Mouse (Mus musculus): ENCODE results near the gene Trim71. TPM values are rescaled to one million over a fixed set of nuclear protein-coding genes. Genes with fewer than 3 reads are reported as not detected.
A peak's percentile ranks its signal among the peaks of the same experiment; 100 is the strongest.

Gene Trim71
- polyA plus RNA-seq, 1 experiment from 2014 or later = 0.05 TPM

GRCm38 (mm10) chr9:114585017-114585345, 20.8 kb upstream of the Trim71 start:
- peak; percentile 55 for ATAC-seq
- DNase-seq = no peak
- WGBS (ENCODE audit: insufficient replicate concordance) = 46% methylated on average over 5 of the region's 5 CpGs
- H3K36me3 ChIP-seq (replicated peaks; ENCODE audit: insufficient read depth, low read length) = peaks cover 27% of the 10 kb centered on the region
- H3K4me1 ChIP-seq (ENCODE audit: insufficient read depth) = no peaks in the 10 kb centered on the region; the same call in 1 of the 2 replicates
- no peaks in the 10 kb centered on the region for H3K9me3 ChIP-seq (ENCODE audit: low read length)
- H3K27ac ChIP-seq (ENCODE audit: low read depth) = peak overlapping the region; percentile 87
- no peaks in the 10 kb centered on the region for H3K27me3 ChIP-seq (ENCODE audit: insufficient read depth, low read length)
- no peak overlapping the region; the same call in 1 of the 2 replicates for H3K9ac ChIP-seq (replicated peaks)
- TF ChIP-seq EP300 (IDR thresholded peaks at IDR 0.05; ENCODE audit: low read depth) (no peak), CTCF (IDR thresholded peaks at IDR 0.05; ENCODE audit: low read depth) (peak; percentile 30)
- no peak overlapping the region for H3K4me2 ChIP-seq (ENCODE audit: low read depth, low read length)
- no peak overlapping the region for H3K4me3 ChIP-seq (ENCODE audit: low read depth, low read length)

GRCm38 (mm10) chr9:114584183-114585016, 20.2 kb upstream of the Trim71 start:
- peak; percentile 67 for DNase-seq
- ATAC-seq = peak; percentile 94
- WGBS (ENCODE audit: insufficient replicate concordance) = 25% methylated on average over 31 of the region's 31 CpGs

GRCm38 (mm10) chr9:114583812-114584182, 19.6 kb upstream of the Trim71 start:
- no peak for TF ChIP-seq EP300 (IDR thresholded peaks at IDR 0.05; ENCODE audit: low read depth)
- TF ChIP-seq CTCF (IDR thresholded peaks at IDR 0.05; ENCODE audit: low read depth) = peak; percentile 92
- peak; percentile 44 for ATAC-seq
- peak; percentile 79 for DNase-seq
- under 1% methylated on average over 23 of the region's 23 CpGs for WGBS (ENCODE audit: insufficient replicate concordance)
- H3K9me3 ChIP-seq (ENCODE audit: low read length) = no peaks in the 10 kb centered on the region
- peak overlapping the region; percentile 87 for H3K27ac ChIP-seq (ENCODE audit: low read depth)
- H3K4me3 ChIP-seq (ENCODE audit: low read depth, low read length) = peak overlapping the region; percentile 51
- H3K4me2 ChIP-seq (ENCODE audit: low read depth, low read length) = peak overlapping the region; percentile 89
- peaks cover 21% of the 10 kb centered on the region for H3K36me3 ChIP-seq (replicated peaks; ENCODE audit: insufficient read depth, low read length)
- no peaks in the 10 kb centered on the region; the same call in 1 of the 2 replicates for H3K4me1 ChIP-seq (ENCODE audit: insufficient read depth)
- peak overlapping the region; percentile 59 for H3K9ac ChIP-seq (replicated peaks)
- no peaks in the 10 kb centered on the region for H3K27me3 ChIP-seq (ENCODE audit: insufficient read depth, low read length)

More at GRCm38 (mm10) chr9:114584183-114585016, 20.2 kb upstream of the Trim71 start:
- Histone ChIP-seq H3K9me3 (ENCODE audit: low read length) (no peaks in the 10 kb centered on the region), H3K27me3 (ENCODE audit: insufficient read depth, low read length) (no peaks in the 10 kb centered on the region), H3K4me2 (ENCODE audit: low read depth, low read length) (peak overlapping the region; percentile 89), H3K27ac (ENCODE audit: low read depth) (peak overlapping the region; percentile 87), H3K9ac (replicated peaks) (peak overlapping the region; percentile 59), H3K4me3 (ENCODE audit: low read depth, low read length) (peak overlapping the region; percentile 51), H3K4me1 (ENCODE audit: insufficient read depth) (no peaks in the 10 kb centered on the region; the same call in 1 of the 2 replicates), H3K36me3 (replicated peaks; ENCODE audit: insufficient read depth, low read length) (peaks cover 25% of the 10 kb centered on the region)
- no peak for TF ChIP-seq CTCF (IDR thresholded peaks at IDR 0.05; ENCODE audit: low read depth)
- TF ChIP-seq EP300 (IDR thresholded peaks at IDR 0.05; ENCODE audit: low read depth) = no peak

- TF ChIP-seq EP300 (IDR thresholded peaks at IDR 0.05; ENCODE audit: low read depth) (peak; percentile 54), CTCF (IDR thresholded peaks at IDR 0.05; ENCODE audit: low read depth) (no peak)
- Histone ChIP-seq H3K27ac (ENCODE audit: low read depth) (no peak overlapping the region), H3K9ac (replicated peaks) (no peak overlapping the region), H3K4me3 (ENCODE audit: low read depth, low read length) (no peak overlapping the region), H3K36me3 (replicated peaks; ENCODE audit: insufficient read depth, low read length) (no peaks in the 10 kb centered on the region), H3K4me2 (ENCODE audit: low read depth, low read length) (peak overlapping the region; percentile 3; the same call in 1 of the 2 replicates), H3K27me3 (ENCODE audit: insufficient read depth, low read length) (no peaks in the 10 kb centered on the region), H3K4me1 (ENCODE audit: insufficient read depth) (no peaks in the 10 kb centered on the region), H3K9me3 (ENCODE audit: low read length) (no peaks in the 10 kb centered on the region)
- WGBS (ENCODE audit: insufficient replicate concordance) = 33% methylated on average over 11 of the region's 11 CpGs
- ATAC-seq (0 out of 2 replicates have a peak, but pooled peaks have one; percentile 23), DNase-seq (no peak)
Measured at GRCm38 (mm10) chr9:114578646-114579045, 14.5 kb upstream of the Trim71 start.

GRCm38 (mm10) chr9:114576001-114576400, 11.8 kb upstream of the Trim71 start:
- H3K36me3 ChIP-seq (replicated peaks; ENCODE audit: insufficient read depth, low read length) = no peaks in the 10 kb centered on the region
- H3K27ac ChIP-seq (ENCODE audit: low read depth) = no peak overlapping the region
- DNase-seq (no peak), ATAC-seq (peak; percentile 27; the same call in 1 of the 2 replicates)
- no peaks in the 10 kb centered on the region for H3K9me3 ChIP-seq (ENCODE audit: low read length)
- H3K9ac ChIP-seq (replicated peaks) = no peak overlapping the region
- H3K4me3 ChIP-seq (ENCODE audit: low read depth, low read length) = no peak overlapping the region
- H3K4me2 ChIP-seq (ENCODE audit: low read depth, low read length) = no peak overlapping the region
- TF ChIP-seq EP300 (IDR thresholded peaks at IDR 0.05; ENCODE audit: low read depth) = no peak
- no peak for TF ChIP-seq CTCF (IDR thresholded peaks at IDR 0.05; ENCODE audit: low read depth)
- H3K27me3 ChIP-seq (ENCODE audit: insufficient read depth, low read length) = no peaks in the 10 kb centered on the region
- 67% methylated on average over 1 of the region's 1 CpGs for WGBS (ENCODE audit: insufficient replicate concordance)
- no peaks in the 10 kb centered on the region for H3K4me1 ChIP-seq (ENCODE audit: insufficient read depth)

GRCm38 (mm10) chr9:114573528-114573927, 9.4 kb upstream of the Trim71 start:
- DNase-seq = no peak
- Histone ChIP-seq H3K4me3 (ENCODE audit: low read depth, low read length) (no peak overlapping the region), H3K4me1 (ENCODE audit: insufficient read depth) (no peaks in the 10 kb centered on the region), H3K9me3 (ENCODE audit: low read length) (no peaks in the 10 kb centered on the region), H3K27me3 (ENCODE audit: insufficient read depth, low read length) (no peaks in the 10 kb centered on the region), H3K9ac (replicated peaks) (no peak overlapping the region), H3K27ac (ENCODE audit: low read depth) (no peak overlapping the region), H3K4me2 (ENCODE audit: low read depth, low read length) (no peak overlapping the region), H3K36me3 (replicated peaks; ENCODE audit: insufficient read depth, low read length) (no peaks in the 10 kb centered on the region)
- TF ChIP-seq EP300 (IDR thresholded peaks at IDR 0.05; ENCODE audit: low read depth) (no peak), CTCF (IDR thresholded peaks at IDR 0.05; ENCODE audit: low read depth) (no peak)
- no peak for ATAC-seq
- WGBS (ENCODE audit: insufficient replicate concordance) = 32% methylated on average over 5 of the region's 5 CpGs

All from liver, postnatal 0 days (tissue).